Mouse (Mus musculus) embryonic fibroblast, embryonic 13.5 days (primary cell): Measurements from ENCODE around the gene Ak4.

ENCODE experiments used
- CTCF ChIP-seq: IDR thresholded peaks from 2 replicates; pipeline ENCODE4 v1.5.1; 2011; ENCODE audit warnings: mild to moderate bottlenecking, control low read depth, low read length, moderate library complexity, borderline replicate concordance; ENCODE audit not compliant: insufficient read depth
- POLR2A ChIP-seq: IDR thresholded peaks from 2 replicates; pipeline ENCODE4 v1.6.1; 2011; ENCODE audit warnings: low read depth, mild to moderate bottlenecking, control low read depth, low read length, moderate library complexity

GRCm38 (mm10) chr4:101406411-101407196 is 12.5 kb upstream of the Ak4 start:
- no peak for TF ChIP-seq POLR2A
- TF ChIP-seq CTCF: no peak
